Mouse (Mus musculus): ENCODE results near the gene Tex10. TPM values are rescaled to one million over a fixed set of nuclear protein-coding genes. Genes with fewer than 3 reads are reported as not detected.
A peak's percentile ranks its signal among the peaks of the same experiment; 100 is the strongest.
"Not testable (repeated sequence)": the region's sequence is repeated elsewhere in the genome, so short reads cannot be mapped to it uniquely, and the experiment has no call there.

Tex10 gene
- polyA plus RNA-seq, 1 experiment = 8.2 TPM

DNA sequence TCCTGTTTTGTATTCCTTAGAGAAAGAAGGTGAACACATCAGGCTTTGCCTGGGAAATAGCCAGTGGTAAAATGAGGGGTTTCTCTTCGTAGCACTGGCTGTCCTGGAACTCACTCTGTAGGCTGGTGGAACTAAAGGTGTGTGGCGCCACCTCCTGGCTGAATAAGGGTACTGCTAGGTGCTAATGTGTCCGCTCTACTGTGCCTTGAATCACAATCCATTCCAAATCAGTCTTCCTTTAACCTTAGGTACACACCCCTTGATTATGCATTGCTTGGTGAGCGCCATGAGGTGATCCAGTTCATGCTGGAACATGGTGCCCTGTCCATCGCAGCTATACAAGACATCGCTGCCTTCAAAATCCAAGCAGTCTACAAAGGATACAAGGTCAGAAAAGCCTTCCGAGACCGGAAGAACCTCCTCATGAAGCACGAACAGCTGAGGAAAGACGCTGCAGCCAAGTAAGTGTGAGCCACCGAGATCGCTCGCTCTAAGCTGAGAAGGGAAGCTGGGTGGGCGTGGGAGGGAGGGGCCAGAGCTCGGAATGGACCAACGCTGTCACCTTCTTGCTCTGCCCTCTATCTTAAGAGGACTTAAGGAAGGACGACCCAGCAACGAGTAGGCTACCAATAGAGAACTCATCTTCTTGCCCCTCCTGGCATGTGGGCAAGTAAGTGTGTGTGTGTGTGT lies 65.8 kb downstream of the Tex10 start:
- WGBS = 41% methylated on average over 18 of the region's 18 CpGs

DNA sequence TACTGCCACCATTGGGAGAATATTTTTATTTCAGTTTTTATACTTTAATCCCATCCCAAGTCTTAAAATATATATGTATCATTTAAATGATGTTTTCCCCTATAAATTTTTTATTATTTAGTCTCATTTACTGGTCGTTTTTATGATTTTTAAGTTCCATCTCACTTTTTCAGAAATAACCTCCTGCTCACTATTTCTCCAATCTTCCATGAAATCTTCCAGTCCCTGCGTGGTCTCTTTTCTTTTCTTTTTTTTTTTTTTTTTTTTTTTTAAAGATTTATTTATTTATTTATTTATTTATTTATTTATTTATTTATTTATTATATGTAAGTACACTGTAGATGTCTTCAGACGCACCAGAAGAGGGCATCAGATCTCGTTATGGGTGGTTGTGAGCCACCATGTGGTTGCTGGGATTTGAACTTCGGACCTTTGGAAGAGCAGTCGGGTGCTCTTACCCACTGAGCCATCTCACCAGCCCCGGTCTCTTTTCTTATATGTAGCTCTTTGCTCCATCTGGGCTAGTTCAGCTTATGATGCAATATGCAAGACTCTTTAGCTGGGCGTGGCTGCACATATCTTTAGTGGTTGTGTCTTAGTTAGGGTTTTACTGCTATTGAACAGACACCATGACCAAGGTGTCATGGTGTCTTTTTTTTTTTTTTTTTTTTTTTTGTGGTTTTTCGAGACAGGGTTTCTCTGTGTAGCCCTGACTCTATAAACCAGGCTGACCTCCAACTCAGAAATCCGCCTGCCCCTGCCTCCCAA lies 67.4 kb downstream of the Tex10 start:
- 84% methylated on average over 10 of the region's 10 CpGs for WGBS

More for the DNA sequence above, 65.8 kb downstream of the Tex10 start:
- DNase-seq (ENCODE audit: low read depth, low spot score) = no peak

DNA sequence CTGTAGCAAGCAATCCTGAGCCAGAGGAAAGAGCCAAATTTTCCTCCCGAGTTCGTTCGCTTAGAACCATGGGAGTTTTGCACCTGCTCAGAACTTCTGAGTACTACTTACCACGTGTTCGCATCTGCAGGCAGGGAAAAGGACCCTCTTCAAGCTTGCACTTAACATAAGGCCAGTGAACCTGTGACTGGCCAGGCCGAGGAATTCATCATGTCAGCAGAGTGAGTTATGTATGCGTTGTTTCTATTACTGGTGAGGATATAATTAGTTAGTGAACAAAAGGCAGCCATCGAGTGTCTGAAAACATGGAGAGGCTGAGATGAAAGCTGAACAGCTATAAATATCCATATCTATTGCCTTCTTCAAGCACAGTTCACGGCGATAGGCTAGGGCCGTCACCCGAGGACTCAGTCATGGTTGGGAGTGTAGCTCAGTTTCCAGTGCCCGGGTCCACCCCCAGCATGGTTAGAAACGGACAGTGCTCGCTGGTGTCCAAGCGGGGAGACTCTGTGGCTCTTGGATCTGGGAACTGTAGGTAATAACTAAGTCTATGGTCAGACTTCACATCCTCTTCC lies 70.1 kb downstream of the Tex10 start:
- 88% methylated on average over 16 of the region's 16 CpGs for WGBS
- DNase-seq (ENCODE audit: low read depth, low spot score) = no peak

More for the DNA sequence above, 67.4 kb downstream of the Tex10 start:
- DNase-seq (ENCODE audit: low read depth, low spot score) = not testable (repeated sequence)

DNA sequence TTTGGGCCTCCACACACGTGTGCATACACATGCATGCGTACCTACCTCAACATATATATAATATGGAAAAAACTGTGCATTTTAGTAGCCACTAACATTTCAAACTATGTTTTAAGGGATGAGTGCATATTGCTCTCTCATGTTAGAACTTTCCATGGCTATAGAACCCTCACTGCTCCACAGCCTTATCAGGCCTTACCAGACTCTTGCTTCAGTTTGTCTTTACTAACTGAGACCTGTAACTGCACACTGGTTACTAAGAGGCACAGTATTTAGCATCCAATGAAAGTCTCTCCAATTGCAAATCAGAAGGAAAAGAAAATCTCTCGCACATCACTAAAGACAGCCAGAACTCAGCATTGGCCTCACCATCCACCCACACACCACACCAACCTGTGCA lies 76.3 kb downstream of the Tex10 start:
- 98% methylated on average over 3 of the region's 3 CpGs for WGBS
- no peak for DNase-seq (ENCODE audit: low read depth, low spot score)

DNA sequence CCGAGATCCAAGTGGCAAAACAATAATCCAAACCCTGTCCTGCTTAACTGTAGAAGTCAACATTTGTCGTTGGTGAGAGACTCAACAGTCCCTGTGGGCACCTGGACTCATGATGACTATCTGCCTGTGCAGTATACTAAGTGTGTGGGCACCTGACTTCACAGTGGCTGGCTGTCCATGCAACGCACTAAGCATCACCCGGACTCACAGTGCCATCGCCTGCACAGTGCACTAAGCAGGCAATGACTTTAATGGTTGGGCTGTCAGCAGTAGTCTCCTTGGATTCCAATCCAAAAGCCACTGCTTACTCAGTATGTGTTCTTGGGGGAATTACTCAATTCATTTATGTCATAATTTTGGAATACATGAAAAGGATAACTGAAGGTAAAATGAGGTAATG lies 90.8 kb downstream of the Tex10 start:
- WGBS = 88% methylated on average over 5 of the region's 5 CpGs
- no peak for DNase-seq (ENCODE audit: low read depth, low spot score)

DNA sequence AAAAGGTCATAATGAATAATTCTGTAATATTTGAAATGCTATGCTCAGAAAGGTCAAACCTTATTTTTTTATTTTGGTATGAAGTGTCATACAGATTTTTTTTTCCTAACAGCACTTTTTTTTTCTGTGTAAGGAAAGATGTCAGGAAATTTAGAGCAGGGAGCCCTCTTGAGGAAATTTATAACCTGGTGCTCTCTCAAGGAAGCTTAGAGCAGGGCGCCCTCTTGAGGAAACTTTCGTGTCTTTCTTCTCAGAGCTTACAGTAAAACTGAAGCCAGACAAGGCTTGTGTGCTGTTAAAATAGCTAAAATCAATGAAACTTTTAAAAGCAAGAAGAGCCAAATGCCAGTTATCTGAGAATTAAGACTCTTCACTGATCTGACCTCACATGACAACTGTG lies 92.3 kb downstream of the Tex10 start:
- DNase-seq (ENCODE audit: low read depth, low spot score) = peak; percentile 70
- 3% methylated on average over 2 of the region's 2 CpGs for WGBS

Other genes with a start within 250 kb of the Tex10 start
- gene Erp44, start 193.9 kb downstream of the Tex10 start, polyA plus RNA-seq (2012; rRNA removed) = 22.1 and 22.8 TPM in 2 replicates
- 1.6 and 2.3 TPM in 2 replicates for gene Invs, start 193.7 kb downstream of the Tex10 start, polyA plus RNA-seq (2012; rRNA removed)
- gene Msantd3, start 66.5 kb upstream of the Tex10 start, polyA plus RNA-seq (2012; rRNA removed) = 1.5 and 1.6 TPM in 2 replicates
- gene Tmeff1, start 111.7 kb upstream of the Tex10 start, polyA plus RNA-seq (2012; rRNA removed) = 2.5 and 3.4 TPM in 2 replicates
- gene Cavin4, start 190.1 kb upstream of the Tex10 start, polyA plus RNA-seq (2012; rRNA removed) = not detected in 2 replicates

Measured in large intestine, adult 2 months (tissue).